Mouse (Mus musculus) forebrain, embryonic 16.5 days (tissue): ENCODE measurements around the gene Runx1. TPM values are rescaled to one million over a fixed set of nuclear protein-coding genes. Genes with fewer than 3 reads are reported as not detected.

Source experiments
- ATAC-seq: fragments of 200-750 bp; cut with Nextera tagmentation; 2 replicates; pipeline ENCODE4 v1.8.0; 2017; ENCODE audit warnings: mild to moderate bottlenecking, moderate library complexity
- H3K27ac ChIP-seq: fragments of 300-500 bp; sonication (generic); 2 replicates; pipeline ENCODE4 v1.5.1; 2014; ENCODE audit warnings: low read length, control low read depth
- H3K27me3 ChIP-seq: fragments of 300-500 bp; sonication (generic); replicated peaks from 2 replicates; pipeline ENCODE4 v1.6.1; 2014; ENCODE audit warnings: low read length; ENCODE audit not compliant: control insufficient read depth, insufficient read depth
- H3K36me3 ChIP-seq: fragments of 300-500 bp; sonication (generic); 2 replicates; pipeline ENCODE4 v1.6.1; 2014; ENCODE audit not compliant: control insufficient read depth, insufficient read depth
- H3K4me1 ChIP-seq: fragments of 300-500 bp; sonication (generic); replicated peaks from 2 replicates; pipeline ENCODE4 v1.6.1; 2014; ENCODE audit warnings: low read length; ENCODE audit not compliant: control insufficient read depth, insufficient read depth
- H3K4me2 ChIP-seq: fragments of 300-500 bp; sonication (generic); 2 replicates; pipeline ENCODE4 v1.6.1; 2014; ENCODE audit warnings: mild to moderate bottlenecking, low read length, control low read depth
- H3K4me3 ChIP-seq: fragments of 300-500 bp; sonication (generic); replicated peaks from 2 replicates; pipeline ENCODE4 v1.5.1; 2014; ENCODE audit warnings: mild to moderate bottlenecking, low read length, control low read depth
- H3K9ac ChIP-seq: fragments of 300-500 bp; sonication (generic); replicated peaks from 2 replicates; pipeline ENCODE4 v1.6.1; 2014; ENCODE audit warnings: low read depth, low read length, control low read depth
- H3K9me3 ChIP-seq: fragments of 300-500 bp; sonication (generic); 2 replicates; pipeline ENCODE4 v1.6.1; 2016; ENCODE audit warnings: low read length; ENCODE audit not compliant: control insufficient read depth
- WGBS: fragments of 180-500 bp; shearing (Covaris S2); extraction: QIAGEN DNeasy Blood & Tissue Kit; methylation state at CpG from one replicate; pipeline ENCODE4 v1.1.7; 2014; 5-methylcytosine and 5-hydroxymethylcytosine counted together
- polyA plus RNA-seq: library from polyadenylated mRNA; unstranded; fragments of >200 nt; fragmentation: Nextera tagmentation; extraction: Ambion mirVana; gene quantifications from 2 replicates; pipeline ENCODE4 v1.2.1, GENCODE M21; 2015

Runx1 gene
- polyA plus RNA-seq, 1 experiment from 2014 or later = 0.48 TPM

- ATAC-seq = no peak
- no peak overlapping the region for H3K4me2 ChIP-seq
- H3K27me3 ChIP-seq = no peaks in the 10 kb centered on the region
- 62% methylated on average over 11 of the region's 11 CpGs for WGBS
- no peaks in the 10 kb centered on the region for H3K36me3 ChIP-seq
- no peak overlapping the region for H3K27ac ChIP-seq
- H3K9me3 ChIP-seq = no peaks in the 10 kb centered on the region
- no peaks in the 10 kb centered on the region for H3K4me1 ChIP-seq
- no peak overlapping the region for H3K9ac ChIP-seq
- no peak overlapping the region for H3K4me3 ChIP-seq
Measured at GRCm38 (mm10) chr16:92788446-92788845, 37.5 kb downstream of the Runx1 start.

GRCm38 (mm10) chr16:92786883-92787321, 39.0 kb downstream of the Runx1 start:
- Histone ChIP-seq H3K36me3 (no peaks in the 10 kb centered on the region), H3K27me3 (no peaks in the 10 kb centered on the region), H3K4me3 (no peak overlapping the region), H3K9me3 (no peaks in the 10 kb centered on the region), H3K4me2 (no peak overlapping the region), H3K4me1 (no peaks in the 10 kb centered on the region), H3K27ac (no peak overlapping the region), H3K9ac (no peak overlapping the region)
- 79% methylated on average over 5 of the region's 5 CpGs for WGBS
- ATAC-seq = no peak

GRCm38 (mm10) chr16:92786276-92786882, 39.6 kb downstream of the Runx1 start:
- no peak overlapping the region for H3K9ac ChIP-seq
- H3K27ac ChIP-seq = no peak overlapping the region
- H3K36me3 ChIP-seq = no peaks in the 10 kb centered on the region
- H3K9me3 ChIP-seq = no peaks in the 10 kb centered on the region
- H3K4me1 ChIP-seq = no peaks in the 10 kb centered on the region
- no peak overlapping the region for H3K4me3 ChIP-seq
- no peaks in the 10 kb centered on the region for H3K27me3 ChIP-seq
- WGBS = 78% methylated on average over 6 of the region's 6 CpGs
- ATAC-seq = no peak
- H3K4me2 ChIP-seq = no peak overlapping the region

GRCm38 (mm10) chr16:92783651-92784131, 42.3 kb downstream of the Runx1 start:
- H3K36me3 ChIP-seq = no peaks in the 10 kb centered on the region
- no peaks in the 10 kb centered on the region for H3K9me3 ChIP-seq
- H3K27me3 ChIP-seq = no peaks in the 10 kb centered on the region
- ATAC-seq = no peak
- H3K4me1 ChIP-seq = no peaks in the 10 kb centered on the region
- WGBS = 47% methylated on average over 7 of the region's 7 CpGs
- H3K27ac ChIP-seq = no peak overlapping the region
- H3K4me2 ChIP-seq = no peak overlapping the region
- no peak overlapping the region for H3K9ac ChIP-seq
- H3K4me3 ChIP-seq = no peak overlapping the region

- H3K4me2 ChIP-seq = no peak overlapping the region
- no peaks in the 10 kb centered on the region for H3K4me1 ChIP-seq
- H3K36me3 ChIP-seq = no peaks in the 10 kb centered on the region
- no peak overlapping the region for H3K4me3 ChIP-seq
- WGBS = 85% methylated on average over 6 of the region's 6 CpGs
- H3K9me3 ChIP-seq = no peaks in the 10 kb centered on the region
- H3K27me3 ChIP-seq = no peaks in the 10 kb centered on the region
- no peak for ATAC-seq
- no peak overlapping the region for H3K9ac ChIP-seq
- no peak overlapping the region for H3K27ac ChIP-seq
Measured at GRCm38 (mm10) chr16:92782408-92782807, 43.5 kb downstream of the Runx1 start.

GRCm38 (mm10) chr16:92779896-92780435, 46.0 kb downstream of the Runx1 start:
- H3K27ac ChIP-seq = no peak overlapping the region
- H3K27me3 ChIP-seq = no peaks in the 10 kb centered on the region
- no peak overlapping the region for H3K9ac ChIP-seq
- ATAC-seq = no peak
- WGBS = 93% methylated on average over 9 of the region's 9 CpGs
- H3K4me1 ChIP-seq = no peaks in the 10 kb centered on the region
- no peaks in the 10 kb centered on the region for H3K36me3 ChIP-seq
- H3K4me2 ChIP-seq = no peak overlapping the region
- no peak overlapping the region for H3K4me3 ChIP-seq
- no peaks in the 10 kb centered on the region for H3K9me3 ChIP-seq

- ATAC-seq = no peak
- Histone ChIP-seq H3K36me3 (no peaks in the 10 kb centered on the region), H3K27me3 (no peaks in the 10 kb centered on the region)
Measured at GRCm38 (mm10) chr16:92779175-92779574, 46.8 kb downstream of the Runx1 start.

GRCm38 (mm10) chr16:92778096-92778780, 47.7 kb downstream of the Runx1 start:
- Histone ChIP-seq H3K27me3 (no peaks in the 10 kb centered on the region), H3K4me2 (no peak overlapping the region), H3K9me3 (no peaks in the 10 kb centered on the region), H3K27ac (no peak overlapping the region), H3K4me1 (no peaks in the 10 kb centered on the region), H3K36me3 (no peaks in the 10 kb centered on the region), H3K9ac (no peak overlapping the region), H3K4me3 (no peak overlapping the region)
- no peak for ATAC-seq
- 46% methylated on average over 9 of the region's 9 CpGs for WGBS

More at GRCm38 (mm10) chr16:92779175-92779574, 46.8 kb downstream of the Runx1 start:
- H3K9me3 ChIP-seq = no peaks in the 10 kb centered on the region
- 89% methylated on average over 2 of the region's 2 CpGs for WGBS
- no peak overlapping the region for H3K9ac ChIP-seq
- no peaks in the 10 kb centered on the region for H3K4me1 ChIP-seq
- no peak overlapping the region for H3K4me3 ChIP-seq
- H3K27ac ChIP-seq = no peak overlapping the region
- H3K4me2 ChIP-seq = no peak overlapping the region

GRCm38 (mm10) chr16:92767862-92768261, 58.1 kb downstream of the Runx1 start:
- ATAC-seq = no peak
- H3K36me3 ChIP-seq = no peaks in the 10 kb centered on the region
- WGBS = 85% methylated on average over 4 of the region's 4 CpGs
- H3K27ac ChIP-seq = no peak overlapping the region
- no peak overlapping the region for H3K4me3 ChIP-seq
- H3K9ac ChIP-seq = no peak overlapping the region
- H3K9me3 ChIP-seq = no peaks in the 10 kb centered on the region
- H3K4me2 ChIP-seq = no peak overlapping the region
- H3K4me1 ChIP-seq = peaks cover 1% of the 10 kb centered on the region
- H3K27me3 ChIP-seq = no peaks in the 10 kb centered on the region
